Comparison of ENCODE assay signal across 8 mouse cellular contexts in the genomic region with DNA sequence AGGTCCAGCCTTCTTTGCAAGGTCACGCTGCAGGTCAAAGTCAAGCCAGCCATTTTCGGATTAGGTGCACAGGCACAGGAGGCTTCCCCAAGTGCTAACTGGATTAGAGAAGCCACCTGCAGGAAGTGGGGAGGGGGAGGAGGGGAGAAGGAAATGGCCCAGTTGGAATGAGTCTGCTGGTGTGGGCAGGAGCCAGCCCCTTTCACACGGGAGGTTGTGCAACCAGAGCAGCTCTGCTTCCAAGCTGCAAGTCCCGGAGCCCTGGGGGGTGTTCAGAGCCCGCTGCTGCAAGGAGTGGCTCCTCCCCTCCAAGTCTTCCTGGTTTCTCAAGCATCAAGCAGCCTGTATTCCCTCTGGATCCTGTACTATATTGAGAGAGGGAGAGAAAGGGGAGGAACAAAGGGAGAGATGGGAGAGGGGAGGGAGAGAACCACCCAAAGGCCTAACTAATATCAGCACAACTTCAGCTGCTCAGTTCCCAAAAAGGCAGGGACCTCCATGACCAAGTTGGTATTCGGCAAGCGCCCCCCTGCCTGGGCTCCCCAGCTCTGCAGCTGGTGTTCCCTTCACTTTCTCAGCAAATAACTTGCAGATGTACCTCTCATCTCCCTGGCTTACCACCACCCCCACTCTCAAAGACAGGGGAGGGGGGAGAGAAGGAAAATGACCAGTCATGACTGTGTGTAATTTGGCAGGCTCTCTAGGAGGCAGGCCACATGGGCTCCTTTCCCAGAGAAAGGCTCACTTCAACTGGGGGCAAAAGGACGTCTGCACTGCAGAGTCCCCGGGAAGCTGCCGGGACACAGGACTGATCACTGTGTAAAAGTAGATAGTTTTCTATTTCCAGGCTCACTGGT. TPM values are rescaled to one million over a fixed set of nuclear protein-coding genes. Genes with fewer than 3 reads are reported as not detected.
A peak's percentile ranks its signal among the peaks of the same experiment; 100 is the strongest.
DNase-seq lines count a peak whose midpoint lies in the region; ATAC-seq and TF ChIP-seq lines count a peak whose summit lies in the region.

No protein-coding gene starts in this region.

- TF ChIP-seq CTCF in E14TG2a.4 (conservative IDR thresholded peaks at IDR 0.05; ENCODE audit: low read length) = no peak
- TF ChIP-seq CTCF in kidney, postnatal 0 days (IDR thresholded peaks at IDR 0.05; ENCODE audit: low read depth) = no peak

- no peaks in the 10 kb centered on the region for H3K9me3 ChIP-seq in E14TG2a.4 (ENCODE audit: low read length)
- no peaks in the 10 kb centered on the region for H3K9me3 ChIP-seq in heart, embryonic 15.5 days (replicated peaks)
- H3K9me3 ChIP-seq in kidney, postnatal 0 days (replicated peaks; ENCODE audit: low read length) = no peaks in the 10 kb centered on the region
- no peaks in the 10 kb centered on the region for H3K9me3 ChIP-seq in lung, embryonic 15.5 days

- H3K27me3 ChIP-seq in E14TG2a.4 (ENCODE audit: insufficient read depth, low read length) = no peaks in the 10 kb centered on the region
- H3K27me3 ChIP-seq in heart, embryonic 15.5 days = no peaks in the 10 kb centered on the region
- H3K27me3 ChIP-seq in kidney, postnatal 0 days (ENCODE audit: insufficient read depth, low read length) = no peaks in the 10 kb centered on the region
- no peaks in the 10 kb centered on the region for H3K27me3 ChIP-seq in lung, embryonic 15.5 days

- H3K4me3 ChIP-seq in E14TG2a.4 (replicated peaks; ENCODE audit: low read length) = peak overlapping the region; percentile 60
- H3K4me3 ChIP-seq in heart, embryonic 15.5 days = no peak overlapping the region
- no peak overlapping the region for H3K4me3 ChIP-seq in kidney, postnatal 0 days (replicated peaks; ENCODE audit: low read depth, low read length)
- H3K4me3 ChIP-seq in lung, embryonic 15.5 days = no peak overlapping the region

- H3K9ac ChIP-seq in heart, embryonic 15.5 days = no peak overlapping the region
- H3K9ac ChIP-seq in kidney, postnatal 0 days (ENCODE audit: low read depth, low read length) = 0 out of 2 replicates have a peak overlapping the region, but pooled peaks have one; percentile 9
- H3K9ac ChIP-seq in lung, embryonic 15.5 days = no peak overlapping the region

- H3K27ac ChIP-seq in heart, embryonic 15.5 days = peak overlapping the region; percentile 91
- H3K27ac ChIP-seq in kidney, postnatal 0 days = peak overlapping the region; percentile 73
- H3K27ac ChIP-seq in lung, embryonic 15.5 days = peak overlapping the region; percentile 85

- peaks cover 13% of the 10 kb centered on the region for H3K36me3 ChIP-seq in E14TG2a.4 (ENCODE audit: insufficient read depth, low read length)
- no peaks in the 10 kb centered on the region for H3K36me3 ChIP-seq in heart, embryonic 15.5 days
- H3K36me3 ChIP-seq in kidney, postnatal 0 days (ENCODE audit: insufficient read depth, low read length) = no peaks in the 10 kb centered on the region
- H3K36me3 ChIP-seq in lung, embryonic 15.5 days = no peaks in the 10 kb centered on the region

- H3K4me1 ChIP-seq in E14TG2a.4 (replicated peaks; ENCODE audit: low read depth, low read length) = peaks cover 88% of the 10 kb centered on the region
- H3K4me1 ChIP-seq in heart, embryonic 15.5 days (replicated peaks) = peaks cover 45% of the 10 kb centered on the region
- H3K4me1 ChIP-seq in kidney, postnatal 0 days (replicated peaks; ENCODE audit: insufficient read depth, low read length) = peaks cover 29% of the 10 kb centered on the region
- peaks cover 41% of the 10 kb centered on the region for H3K4me1 ChIP-seq in lung, embryonic 15.5 days

- WGBS in heart, embryonic 15.5 days = 13% methylated on average over 10 of the region's 10 CpGs
- WGBS in kidney, postnatal 0 days = 15% methylated on average over 10 of the region's 10 CpGs
- 14% methylated on average over 10 of the region's 10 CpGs for WGBS in lung, embryonic 15.5 days

- peak; percentile 80 for DNase-seq in adrenal gland, postnatal 10 days
- peak; percentile 97 for DNase-seq in fat pad, adult 2 months (ENCODE audit: extremely low read depth, low read depth, low spot score)
- DNase-seq in kidney, postnatal 0 days (ENCODE audit: low spot score) = peak; percentile 77
- DNase-seq in right cerebral cortex, postnatal 10 days (ENCODE audit: low spot score in 2 of 2) = peak; percentile 68 to 74
- DNase-seq in spleen, adult 18-20 months = no peak

- ATAC-seq in heart, embryonic 15.5 days (replicated peaks; ENCODE audit: insufficient number of reproducible peaks, insufficient read depth, low FRiP score, low read depth) = peak; percentile 88
- ATAC-seq in kidney, postnatal 0 days (replicated peaks; ENCODE audit: low FRiP score, low read depth) = peak; percentile 83
- ATAC-seq in lung, embryonic 15.5 days (ENCODE audit: borderline replicate concordance, extremely low read depth, low FRiP score, low TSS enrichment) = peak; percentile 91

- peak overlapping the region; percentile 34 for H3K4me2 ChIP-seq in heart, embryonic 15.5 days
- peak overlapping the region; percentile 25 for H3K4me2 ChIP-seq in kidney, postnatal 0 days (ENCODE audit: low read length)
- H3K4me2 ChIP-seq in lung, embryonic 15.5 days = peak overlapping the region; percentile 39

RNA-seq across cellular contexts. Expression of a gene that starts 52.2 kb away (rescaled TPM):
- total RNA-seq in adrenal gland, postnatal 10 days (2021) = 10 to 100 TPM; 21.6 to 25.3 TPM
- 8.0 and 12.6 TPM in 2 replicates for polyA plus RNA-seq in heart, embryonic 15.5 days (2015; fragmentation: Nextera tagmentation; extraction: Ambion mirVana)
- polyA plus RNA-seq in kidney, postnatal 0 days (2015; fragmentation: Nextera tagmentation; extraction: Ambion mirVana) = 6.1 and 8.3 TPM in 2 replicates
- 9.0 and 11.3 TPM in 2 replicates for polyA plus RNA-seq in lung, embryonic 15.5 days (2015; fragmentation: Nextera tagmentation; extraction: Ambion mirVana)

Comparison
In these comparisons a context has a peak if more than half of its experiments do, and no peak if none do; other contexts are left out.
1. DNase-seq: peak in adrenal gland, postnatal 10 days (single experiment), fat pad, adult 2 months (single experiment), kidney, postnatal 0 days (single experiment) and right cerebral cortex, postnatal 10 days (2 of 2); none in spleen, adult 18-20 months (0 of 2).
2. Peak in every context shown above with its lines, with median percentiles within 50 percentile points of each other: ATAC-seq, H3K27ac ChIP-seq and H3K4me2 ChIP-seq.